Mouse (Mus musculus) heart, postnatal 10 days (tissue): Measurements from ENCODE around the gene Pyy. TPM values are rescaled to one million over a fixed set of nuclear protein-coding genes. Genes with fewer than 3 reads are reported as not detected.

ENCODE experiments used
- DNase-seq, 2 experiments: peaks; one replicate each; pipeline ENCODE4 v3.0.0; 2021
- intact Hi-C: fragments of 180-260 bp; cut with DNase I; formaldehyde crosslinking; loops from one replicate; pipeline ENCODE4 v1.15.1; 2025
- total RNA-seq, 2 experiments: library from RNA; stranded (reverse); gene quantifications; 2 replicates each; pipeline ENCODE4 v1.2.3; 2021

Gene Pyy
- total RNA-seq, 2 experiments from 2014 or later = not detected

GRCm38 (mm10) chr11:102096887-102097391 is 10.7 kb downstream of the Pyy start:
- peak; percentile 64 to 71 for DNase-seq
- intact Hi-C loops = loop anchor here (2.0 kb wide), 1 partner anchor 34 kb away; no protein-coding TSS in a partner anchor

- no peak for DNase-seq
- intact Hi-C loops = loop anchor here (2.0 kb wide), 1 partner anchor 34 kb away; no protein-coding TSS in a partner anchor
Observed at GRCm38 (mm10) chr11:102096446-102096845, 11.2 kb downstream of the Pyy start.

- intact Hi-C loops = loop anchor here (2.0 kb wide), 1 partner anchor 33 kb away; no protein-coding TSS in a partner anchor
Observed at GRCm38 (mm10) chr11:102095676-102096075, 12.0 kb downstream of the Pyy start.

GRCm38 (mm10) chr11:102089088-102089808 is 18.4 kb downstream of the Pyy start:
- peak; percentile 58 to 78 for DNase-seq
- intact Hi-C loops = loop anchor here (2.0 kb wide), 1 partner anchor 28 kb away; no protein-coding TSS in a partner anchor

More at GRCm38 (mm10) chr11:102095676-102096075, 12.0 kb downstream of the Pyy start:
- DNase-seq = no peak

GRCm38 (mm10) chr11:102087931-102088898 is 19.4 kb downstream of the Pyy start, which contains the start of gene Mpp2:
Mpp2 (minus strand) TSS chr11:102088515.
- peak; percentile 71 to 72 for DNase-seq
- intact Hi-C loops = loop anchor here (2.0 kb wide), 1 partner anchor 27 kb away; no protein-coding TSS in a partner anchor

GRCm38 (mm10) chr11:102087081-102087751 is 20.4 kb downstream of the Pyy start:
- peak; percentile 60 to 74 for DNase-seq
- intact Hi-C loops = no loop called here

- no peak for DNase-seq
Observed at GRCm38 (mm10) chr11:102086331-102086730, 21.3 kb downstream of the Pyy start.

GRCm38 (mm10) chr11:102084159-102084558 is 23.5 kb downstream of the Pyy start:
- DNase-seq = no peak
- intact Hi-C loops = no loop called here

More at GRCm38 (mm10) chr11:102086331-102086730, 21.3 kb downstream of the Pyy start:
- intact Hi-C loops = no loop called here

- intact Hi-C loops = no loop called here
- DNase-seq = no peak
Observed at GRCm38 (mm10) chr11:102083193-102083592, 24.4 kb downstream of the Pyy start.

GRCm38 (mm10) chr11:102082322-102082721 is 25.3 kb downstream of the Pyy start:
- intact Hi-C loops = no loop called here
- DNase-seq = peak; percentile 67 to 68

- intact Hi-C loops = no loop called here
- DNase-seq = no peak
Observed at GRCm38 (mm10) chr11:102073722-102074121, 33.9 kb downstream of the Pyy start.

GRCm38 (mm10) chr11:102072729-102073128 is 34.9 kb downstream of the Pyy start:
- no peak for DNase-seq
- intact Hi-C loops = no loop called here

- intact Hi-C loops = no loop called here
Observed at GRCm38 (mm10) chr11:102070426-102070825, 37.2 kb downstream of the Pyy start.

GRCm38 (mm10) chr11:102069633-102070032 is 38.0 kb downstream of the Pyy start:
- DNase-seq = no peak
- intact Hi-C loops = no loop called here

More at GRCm38 (mm10) chr11:102070426-102070825, 37.2 kb downstream of the Pyy start:
- no peak for DNase-seq

GRCm38 (mm10) chr11:102068969-102069368 is 38.7 kb downstream of the Pyy start:
- DNase-seq = no peak
- intact Hi-C loops = no loop called here

- intact Hi-C loops = loop anchor here (2.0 kb wide), 1 partner anchor 34 kb away; no protein-coding TSS in a partner anchor
- DNase-seq = no peak
Observed at GRCm38 (mm10) chr11:102063076-102063475, 44.6 kb downstream of the Pyy start.

- no peak for DNase-seq
- intact Hi-C loops = loop anchor here (1.0 to 2.0 kb wide), 4 partner anchors 27 to 76 kb away; partner anchors contain the start of gene Mpp2
Observed at GRCm38 (mm10) chr11:102061941-102062473, 45.6 kb downstream of the Pyy start.

- peak; percentile 78 to 88 for DNase-seq
- intact Hi-C loops = loop anchor here (1.0 to 2.0 kb wide), 3 partner anchors 27 to 77 kb away; partner anchors contain the start of gene Mpp2
Observed at GRCm38 (mm10) chr11:102061236-102061940, 46.2 kb downstream of the Pyy start.
